Mouse (Mus musculus) forebrain, embryonic 16.5 days (tissue): ENCODE data around the gene Cyp3a13. TPM values are rescaled to one million over a fixed set of nuclear protein-coding genes. Genes with fewer than 3 reads are reported as not detected.

Experiments
- ATAC-seq: fragments of 200-750 bp; cut with Nextera tagmentation; 2 replicates; pipeline ENCODE4 v1.8.0; 2017; ENCODE audit warnings: mild to moderate bottlenecking, moderate library complexity
- H3K27ac ChIP-seq: fragments of 300-500 bp; sonication (generic); 2 replicates; pipeline ENCODE4 v1.5.1; 2014; ENCODE audit warnings: low read length, control low read depth
- H3K27me3 ChIP-seq: fragments of 300-500 bp; sonication (generic); replicated peaks from 2 replicates; pipeline ENCODE4 v1.6.1; 2014; ENCODE audit warnings: low read length; ENCODE audit not compliant: control insufficient read depth, insufficient read depth
- H3K36me3 ChIP-seq: fragments of 300-500 bp; sonication (generic); 2 replicates; pipeline ENCODE4 v1.6.1; 2014; ENCODE audit not compliant: control insufficient read depth, insufficient read depth
- H3K4me1 ChIP-seq: fragments of 300-500 bp; sonication (generic); replicated peaks from 2 replicates; pipeline ENCODE4 v1.6.1; 2014; ENCODE audit warnings: low read length; ENCODE audit not compliant: control insufficient read depth, insufficient read depth
- H3K4me2 ChIP-seq: fragments of 300-500 bp; sonication (generic); 2 replicates; pipeline ENCODE4 v1.6.1; 2014; ENCODE audit warnings: mild to moderate bottlenecking, low read length, control low read depth
- H3K4me3 ChIP-seq: fragments of 300-500 bp; sonication (generic); replicated peaks from 2 replicates; pipeline ENCODE4 v1.5.1; 2014; ENCODE audit warnings: mild to moderate bottlenecking, low read length, control low read depth
- H3K9ac ChIP-seq: fragments of 300-500 bp; sonication (generic); replicated peaks from 2 replicates; pipeline ENCODE4 v1.6.1; 2014; ENCODE audit warnings: low read depth, low read length, control low read depth
- H3K9me3 ChIP-seq: fragments of 300-500 bp; sonication (generic); 2 replicates; pipeline ENCODE4 v1.6.1; 2016; ENCODE audit warnings: low read length; ENCODE audit not compliant: control insufficient read depth
- WGBS: fragments of 180-500 bp; shearing (Covaris S2); extraction: QIAGEN DNeasy Blood & Tissue Kit; methylation state at CpG from one replicate; pipeline ENCODE4 v1.1.7; 2014; 5-methylcytosine and 5-hydroxymethylcytosine counted together
- polyA plus RNA-seq: library from polyadenylated mRNA; unstranded; fragments of >200 nt; fragmentation: Nextera tagmentation; extraction: Ambion mirVana; gene quantifications from 2 replicates; pipeline ENCODE4 v1.2.1, GENCODE M21; 2015

The Cyp3a13 gene
- not detected in 2 replicates for polyA plus RNA-seq

- no peak within 1 kb of the TSS for H3K4me2 ChIP-seq
- no peaks in the 10 kb centered on the region for H3K9me3 ChIP-seq
- H3K9ac ChIP-seq: no peak within 1 kb of the TSS
- H3K4me3 ChIP-seq: no peak within 1 kb of the TSS
- 60% methylated on average over 2 of the region's 2 CpGs for WGBS
- no peaks in the 10 kb centered on the region for H3K36me3 ChIP-seq
- no peaks in the 10 kb centered on the region for H3K27me3 ChIP-seq
- H3K27ac ChIP-seq: no peak within 1 kb of the TSS
- H3K4me1 ChIP-seq: no peaks in the 10 kb centered on the region
- no peak for ATAC-seq
Measured at GRCm38 (mm10) chr5:137921532-137921931, at the start of gene Cyp3a13. Cyp3a13 (minus strand) TSS chr5:137921619.

GRCm38 (mm10) chr5:137966492-137966891 is 45.1 kb upstream of the Cyp3a13 start:
- Histone ChIP-seq H3K4me3 (no peak overlapping the region), H3K9ac (no peak overlapping the region), H3K4me2 (no peak overlapping the region), H3K4me1 (no peaks in the 10 kb centered on the region), H3K36me3 (no peaks in the 10 kb centered on the region), H3K27ac (no peak overlapping the region), H3K27me3 (no peaks in the 10 kb centered on the region), H3K9me3 (no peaks in the 10 kb centered on the region)
- no peak for ATAC-seq

DNA sequence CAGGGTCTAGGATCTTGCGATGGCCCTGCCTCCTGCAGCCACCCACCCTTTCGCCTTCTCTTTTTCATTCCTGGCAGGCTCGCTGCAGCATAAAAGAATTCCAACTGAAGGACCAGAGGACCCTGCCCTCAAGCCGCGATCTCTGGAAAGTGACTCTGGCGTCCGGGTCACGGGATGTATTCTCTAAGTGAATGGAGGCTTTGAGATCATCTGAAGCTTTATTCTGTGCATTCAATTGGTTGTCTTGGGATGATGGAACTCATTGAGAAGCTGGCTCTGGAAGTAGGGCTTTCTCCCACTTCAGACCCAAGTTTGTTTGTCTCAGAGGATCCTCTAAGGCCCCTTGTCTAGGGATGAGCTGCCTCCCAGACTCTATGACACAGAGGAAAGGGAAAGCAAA is 41.5 kb upstream of the Cyp3a13 start, which contains the start of gene Gjc3:
Gene Gjc3 (minus strand): TSS at position 154 of the 400 bp plus-strand sequence.
- no peak for ATAC-seq
- Histone ChIP-seq H3K27me3 (no peaks in the 10 kb centered on the region), H3K4me1 (no peaks in the 10 kb centered on the region)

GRCm38 (mm10) chr5:137956404-137956803 is 35.0 kb upstream of the Cyp3a13 start:
- no peak overlapping the region for H3K4me3 ChIP-seq
- no peaks in the 10 kb centered on the region for H3K36me3 ChIP-seq
- no peaks in the 10 kb centered on the region for H3K27me3 ChIP-seq
- H3K4me1 ChIP-seq: no peaks in the 10 kb centered on the region
- H3K9me3 ChIP-seq: no peaks in the 10 kb centered on the region
- H3K27ac ChIP-seq: no peak overlapping the region
- H3K9ac ChIP-seq: no peak overlapping the region
- WGBS: 94% methylated on average over 3 of the region's 3 CpGs
- no peak for ATAC-seq
- H3K4me2 ChIP-seq: no peak overlapping the region

More for the DNA sequence above, 41.5 kb upstream of the Cyp3a13 start, which contains the start of gene Gjc3:
- no peaks in the 10 kb centered on the region for H3K9me3 ChIP-seq
- H3K27ac ChIP-seq: no peak within 1 kb of the TSS
- no peak within 1 kb of the TSS for H3K9ac ChIP-seq
- no peaks in the 10 kb centered on the region for H3K36me3 ChIP-seq
- H3K4me3 ChIP-seq: no peak within 1 kb of the TSS
- H3K4me2 ChIP-seq: no peak within 1 kb of the TSS
- whole genome bisulfite sequencing: 63% methylated on average over 8 of the region's 8 CpGs

GRCm38 (mm10) chr5:137951218-137951617 is 29.8 kb upstream of the Cyp3a13 start:
- Histone ChIP-seq H3K9ac (no peak overlapping the region), H3K27ac (no peak overlapping the region), H3K4me1 (no peaks in the 10 kb centered on the region), H3K27me3 (no peaks in the 10 kb centered on the region), H3K9me3 (no peaks in the 10 kb centered on the region), H3K4me3 (no peak overlapping the region), H3K36me3 (no peaks in the 10 kb centered on the region), H3K4me2 (no peak overlapping the region)
- no peak for ATAC-seq
- WGBS: 36% methylated on average over 6 of the region's 6 CpGs

DNA sequence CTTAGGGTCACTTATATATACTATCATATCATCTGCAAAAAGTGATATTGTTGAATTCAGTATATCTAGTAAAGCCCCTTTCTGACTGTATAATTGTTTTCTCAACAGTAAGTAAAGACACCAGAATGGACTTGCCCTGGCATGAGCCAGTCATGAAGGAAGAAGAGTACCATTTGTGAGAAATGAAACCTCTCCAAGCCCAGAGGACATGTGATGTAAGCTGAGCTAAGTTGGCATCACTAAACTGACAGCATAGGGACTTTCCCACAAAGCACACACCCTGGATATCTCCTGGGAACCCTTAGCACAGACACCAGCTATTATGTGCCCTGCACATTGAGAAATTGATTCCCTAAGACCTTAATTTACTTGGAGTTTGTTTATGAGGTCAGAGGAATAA is 25.9 kb upstream of the Cyp3a13 start:
- Histone ChIP-seq H3K9ac (no peak overlapping the region), H3K36me3 (no peaks in the 10 kb centered on the region), H3K4me1 (no peaks in the 10 kb centered on the region), H3K27me3 (no peaks in the 10 kb centered on the region), H3K9me3 (no peaks in the 10 kb centered on the region), H3K27ac (no peak overlapping the region), H3K4me2 (no peak overlapping the region), H3K4me3 (no peak overlapping the region)
- no peak for ATAC-seq

- H3K4me2 ChIP-seq: no peak overlapping the region
- no peaks in the 10 kb centered on the region for H3K36me3 ChIP-seq
- no peaks in the 10 kb centered on the region for H3K9me3 ChIP-seq
- H3K9ac ChIP-seq: no peak overlapping the region
- H3K4me1 ChIP-seq: no peaks in the 10 kb centered on the region
- WGBS: 94% methylated on average over 1 of the region's 1 CpGs
- no peak for ATAC-seq
- no peaks in the 10 kb centered on the region for H3K27me3 ChIP-seq
- no peak overlapping the region for H3K4me3 ChIP-seq
- H3K27ac ChIP-seq: no peak overlapping the region
Measured at GRCm38 (mm10) chr5:137943133-137943532, 21.7 kb upstream of the Cyp3a13 start.

DNA sequence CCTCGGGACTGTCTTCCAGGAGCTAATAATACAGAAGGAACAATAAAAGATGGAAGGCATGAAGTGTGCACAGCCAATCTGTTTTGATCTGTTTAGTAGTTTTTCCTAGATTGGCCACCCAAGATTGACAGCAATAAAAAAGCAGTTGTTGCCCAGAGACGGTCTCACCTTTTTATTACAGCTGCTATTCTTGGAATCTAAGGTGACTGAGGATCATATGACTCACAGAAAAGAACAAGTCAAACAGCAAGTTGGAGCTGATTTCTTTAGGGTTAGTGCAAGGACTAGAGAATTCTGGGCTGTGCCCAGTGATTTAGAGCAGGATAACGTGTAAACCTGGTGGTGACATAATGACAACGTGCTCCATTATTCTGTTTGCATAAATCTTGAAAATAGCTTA is 19.5 kb upstream of the Cyp3a13 start:
- WGBS: 82% methylated on average over 4 of the region's 4 CpGs
- Histone ChIP-seq H3K27ac (no peak overlapping the region), H3K9ac (no peak overlapping the region), H3K9me3 (no peaks in the 10 kb centered on the region), H3K4me1 (no peaks in the 10 kb centered on the region), H3K4me3 (no peak overlapping the region), H3K4me2 (no peak overlapping the region), H3K27me3 (no peaks in the 10 kb centered on the region), H3K36me3 (no peaks in the 10 kb centered on the region)
- no peak for ATAC-seq

DNA sequence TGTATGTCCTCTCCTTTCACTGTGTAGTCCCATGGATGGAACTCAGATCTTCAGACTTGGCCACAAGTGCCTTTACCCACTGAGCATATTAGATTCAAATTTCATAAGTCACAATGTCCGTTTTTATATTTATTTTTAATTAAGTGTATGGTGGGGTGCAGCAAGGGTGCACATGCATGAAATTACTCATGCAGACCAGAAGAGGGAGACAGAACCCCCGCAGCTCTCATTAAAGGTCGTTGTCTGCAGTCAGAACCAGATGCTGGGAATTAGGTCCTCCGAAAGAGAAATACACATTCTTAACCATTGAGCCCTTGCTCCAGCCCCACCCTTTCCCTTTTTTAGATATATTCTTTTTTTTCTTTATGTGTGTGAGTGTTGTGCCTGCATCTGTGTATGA is 15.8 kb upstream of the Cyp3a13 start:
- Histone ChIP-seq H3K4me2 (no peak overlapping the region), H3K9ac (no peak overlapping the region), H3K4me3 (no peak overlapping the region), H3K4me1 (no peaks in the 10 kb centered on the region), H3K27ac (no peak overlapping the region), H3K9me3 (no peaks in the 10 kb centered on the region), H3K27me3 (no peaks in the 10 kb centered on the region), H3K36me3 (no peaks in the 10 kb centered on the region)
- WGBS: 64% methylated on average over 4 of the region's 4 CpGs
- no peak for ATAC-seq

- WGBS: 92% methylated on average over 2 of the region's 2 CpGs
- Histone ChIP-seq H3K36me3 (no peaks in the 10 kb centered on the region), H3K9me3 (no peaks in the 10 kb centered on the region), H3K4me1 (no peaks in the 10 kb centered on the region), H3K9ac (no peak overlapping the region), H3K4me2 (no peak overlapping the region), H3K27me3 (no peaks in the 10 kb centered on the region), H3K27ac (no peak overlapping the region), H3K4me3 (no peak overlapping the region)
- no peak for ATAC-seq
Measured at GRCm38 (mm10) chr5:137936486-137936885, 15.1 kb upstream of the Cyp3a13 start.
